Mouse (Mus musculus): ENCODE results near the gene Zcchc4. TPM values are rescaled to one million over a fixed set of nuclear protein-coding genes. Genes with fewer than 3 reads are reported as not detected.
"Not testable (repeated sequence)": the region's sequence is repeated elsewhere in the genome, so short reads cannot be mapped to it uniquely, and the experiment has no call there.

The Zcchc4 gene
- total and polyA plus RNA-seq, 2 experiments from 2014 or later = 6.7 to 10.6 TPM

DNA sequence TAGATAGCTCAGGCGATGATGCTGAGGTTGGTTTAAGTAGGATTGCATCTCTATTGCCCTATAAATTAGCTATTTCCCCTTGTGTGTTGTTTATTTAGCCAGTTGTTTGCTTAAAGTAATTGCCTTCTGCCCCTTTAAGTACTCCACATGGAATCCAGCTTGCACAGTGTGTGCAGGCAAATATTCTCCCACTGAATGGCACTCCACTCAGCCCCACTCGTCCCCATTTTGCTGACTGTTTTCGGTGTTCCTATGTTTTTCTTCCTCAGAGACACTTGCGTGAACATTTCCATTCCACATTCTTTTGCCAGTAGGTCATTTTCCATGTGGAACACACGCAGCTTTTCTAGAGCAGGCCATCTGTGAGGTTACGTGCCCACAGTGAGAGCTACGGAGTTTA is 12.6 kb upstream of the Zcchc4 start:
- no peak overlapping the region for H3K27ac ChIP-seq
- H3K27me3 ChIP-seq (ENCODE audit: insufficient read depth, low read length) = no peaks in the 10 kb centered on the region
- peak; percentile 5 for DNase-seq (ENCODE audit: low spot score)
- TF ChIP-seq CTCF (IDR thresholded peaks at IDR 0.05; ENCODE audit: low read depth) = no peak
- H3K4me2 ChIP-seq (ENCODE audit: low read depth, low read length) = no peak overlapping the region
- no peaks in the 10 kb centered on the region for H3K36me3 ChIP-seq (ENCODE audit: insufficient read depth, low read length)
- H3K4me3 ChIP-seq (ENCODE audit: low read length) = no peak overlapping the region
- H3K4me1 ChIP-seq (ENCODE audit: insufficient read depth, low read length) = no peaks in the 10 kb centered on the region
- H3K9ac ChIP-seq (replicated peaks; ENCODE audit: low read length) = no peak overlapping the region
- WGBS = 85% methylated on average over 7 of the region's 7 CpGs
- no peaks in the 10 kb centered on the region for H3K9me3 ChIP-seq (ENCODE audit: low read length)
- ATAC-seq = no peak

DNA sequence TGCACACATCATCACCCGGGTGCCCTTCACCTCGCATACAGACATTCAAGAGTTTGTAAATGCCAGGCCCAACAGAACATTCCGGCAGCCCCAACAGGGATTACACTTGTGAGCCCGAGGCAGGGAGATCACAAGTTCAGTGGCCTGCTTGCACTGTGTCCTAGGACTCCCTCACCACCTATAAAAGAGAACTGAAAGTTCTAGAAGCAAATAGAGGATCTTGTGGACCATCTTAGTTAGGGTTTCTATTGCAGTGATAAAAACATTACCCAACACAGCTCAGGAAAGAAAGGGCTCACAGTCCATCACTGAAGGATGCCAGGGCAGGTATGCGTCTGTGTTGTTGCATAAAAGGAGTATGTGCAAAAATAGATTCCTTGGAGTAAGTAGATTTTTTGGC is 942 bp upstream of the Zcchc4 start:
- Histone ChIP-seq H3K9ac (replicated peaks; ENCODE audit: low read length) (no peak overlapping the region), H3K4me3 (ENCODE audit: low read length) (no peak overlapping the region), H3K27ac (no peak overlapping the region), H3K27me3 (ENCODE audit: insufficient read depth, low read length) (no peaks in the 10 kb centered on the region), H3K4me2 (ENCODE audit: low read depth, low read length) (no peak overlapping the region), H3K36me3 (ENCODE audit: insufficient read depth, low read length) (no peaks in the 10 kb centered on the region), H3K9me3 (ENCODE audit: low read length) (no peaks in the 10 kb centered on the region), H3K4me1 (ENCODE audit: insufficient read depth, low read length) (no peaks in the 10 kb centered on the region)
- no peak for ATAC-seq
- 91% methylated on average over 5 of the region's 5 CpGs for WGBS
- no peak for TF ChIP-seq CTCF (IDR thresholded peaks at IDR 0.05; ENCODE audit: low read depth)
- no peak for DNase-seq (ENCODE audit: low spot score)

DNA sequence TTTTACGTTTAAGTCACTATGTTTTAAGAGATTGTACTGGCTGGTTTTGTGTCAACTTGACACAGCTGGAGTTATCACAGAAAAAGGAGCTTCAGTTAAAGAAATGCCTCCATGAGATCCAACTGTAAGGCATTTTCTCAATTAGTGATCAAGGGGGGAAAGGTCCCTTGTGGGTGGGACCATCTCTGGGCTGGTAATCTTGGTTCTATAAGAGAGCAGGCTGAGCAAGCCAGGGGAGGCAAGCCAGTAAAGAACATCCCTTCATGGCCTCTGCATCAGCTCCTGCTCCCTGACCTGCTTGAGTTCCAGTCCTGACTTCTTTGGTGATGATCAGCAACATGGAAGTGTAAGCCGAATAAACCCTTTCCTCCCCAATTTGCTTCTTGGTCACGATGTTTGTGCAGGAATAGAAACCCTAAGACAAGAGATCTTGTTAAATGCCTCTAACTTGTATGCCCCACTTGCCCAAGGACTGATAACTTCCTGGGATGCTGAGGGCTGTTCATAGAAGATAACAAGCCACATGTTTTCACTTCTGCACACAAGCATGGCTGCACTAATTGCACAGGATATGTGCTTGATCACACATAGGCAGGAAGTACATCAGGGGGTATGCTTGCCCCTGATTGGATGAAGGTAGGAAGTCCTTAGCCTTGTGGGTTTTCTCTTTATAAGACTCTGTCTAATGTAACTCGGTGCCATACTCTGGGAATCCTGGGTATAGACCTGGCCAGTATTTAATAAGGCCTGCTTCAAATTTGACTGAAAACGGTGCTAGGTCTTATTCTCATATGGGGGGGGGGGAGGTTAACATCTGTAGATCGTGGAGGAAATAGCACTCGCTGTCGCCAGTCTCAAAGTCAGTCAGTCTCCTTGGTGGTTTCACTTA is 1.5 kb downstream of the Zcchc4 start:
- not testable (repeated sequence) for H3K27ac ChIP-seq, ATAC-seq

DNA sequence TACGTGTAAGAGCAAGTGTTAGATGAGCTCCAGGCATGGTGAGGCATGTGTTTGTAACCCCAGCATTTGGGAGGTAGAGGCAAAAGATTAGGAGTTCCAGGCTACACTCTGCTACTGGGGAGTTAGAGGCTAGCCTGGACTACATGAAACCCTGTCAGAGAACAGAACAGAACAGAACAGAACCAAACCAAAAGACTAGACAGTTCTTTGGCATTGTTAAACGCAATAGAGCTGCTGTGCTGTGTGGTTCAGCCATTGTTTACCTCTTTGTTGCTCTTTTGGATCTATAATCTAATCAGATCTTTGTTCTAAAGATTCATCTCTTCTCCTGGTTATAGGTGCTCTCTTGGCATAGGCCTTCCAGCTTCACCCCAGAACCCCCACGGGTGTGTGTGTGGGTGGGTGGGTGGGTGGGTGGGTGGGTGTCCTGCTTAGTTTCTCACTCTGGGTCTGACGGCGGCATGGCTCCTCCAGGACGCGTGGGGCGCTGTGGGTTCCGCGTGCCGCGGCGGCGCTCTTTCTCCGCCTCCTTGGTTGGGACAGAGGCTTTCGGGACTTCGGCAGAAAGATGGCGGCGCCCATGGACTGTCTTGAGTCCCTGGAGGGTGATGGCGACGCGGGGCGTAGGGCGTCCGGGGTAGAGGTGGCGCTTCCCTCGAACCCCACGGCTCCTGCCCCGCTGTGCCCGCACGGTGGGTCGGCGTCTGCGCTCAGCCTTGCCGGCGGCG is 7.5 kb downstream of the Zcchc4 start:
- Histone ChIP-seq H3K36me3 (ENCODE audit: insufficient read depth, low read length) (no peaks in the 10 kb centered on the region; the same call in 1 of the 2 replicates), H3K27me3 (ENCODE audit: insufficient read depth, low read length) (no peaks in the 10 kb centered on the region), H3K4me2 (ENCODE audit: low read depth, low read length) (peak overlapping the region; percentile 58), H3K9ac (replicated peaks; ENCODE audit: low read length) (peak overlapping the region; percentile 79), H3K4me3 (ENCODE audit: low read length) (peak overlapping the region; percentile 91), H3K9me3 (ENCODE audit: low read length) (no peaks in the 10 kb centered on the region), H3K27ac (peak overlapping the region; percentile 86), H3K4me1 (ENCODE audit: insufficient read depth, low read length) (no peaks in the 10 kb centered on the region)
- TF ChIP-seq CTCF (IDR thresholded peaks at IDR 0.05; ENCODE audit: low read depth) = peak; percentile 81
- ATAC-seq (peak; percentile 99), DNase-seq (ENCODE audit: low spot score) (peak; percentile 95)
- WGBS = 4% methylated on average over 37 of the region's 37 CpGs

More for the DNA sequence above, 1.5 kb downstream of the Zcchc4 start:
- H3K27me3 ChIP-seq (ENCODE audit: insufficient read depth, low read length); H3K4me1 ChIP-seq (ENCODE audit: insufficient read depth, low read length); H3K4me2 ChIP-seq (ENCODE audit: low read depth, low read length); H3K4me3 ChIP-seq (ENCODE audit: low read length); H3K9me3 ChIP-seq (ENCODE audit: low read length); DNase-seq (ENCODE audit: low spot score); H3K9ac ChIP-seq (replicated peaks; ENCODE audit: low read length); H3K36me3 ChIP-seq (ENCODE audit: insufficient read depth, low read length): not testable (repeated sequence)
- WGBS = 91% methylated on average over 8 of the region's 8 CpGs

DNA sequence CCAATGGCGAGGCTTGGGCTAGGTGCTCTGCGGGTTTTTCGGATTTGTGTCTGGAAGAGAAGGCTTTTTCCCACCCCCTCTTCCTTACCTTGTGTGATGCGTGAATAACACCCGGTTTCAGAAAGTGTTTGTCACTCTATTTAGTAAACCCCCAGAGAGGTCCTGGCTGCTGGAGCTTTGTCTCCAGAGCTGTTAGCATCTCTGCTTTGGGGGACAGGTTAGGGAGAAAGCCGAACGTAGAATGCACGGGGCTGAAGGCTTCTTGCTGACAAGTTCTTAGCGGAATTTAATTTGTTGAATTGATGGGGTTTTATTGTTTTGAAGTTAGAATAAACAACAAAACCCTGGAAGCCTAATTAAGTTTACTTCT is 8.0 kb downstream of the Zcchc4 start:
- no peaks in the 10 kb centered on the region for H3K9me3 ChIP-seq (ENCODE audit: low read length)
- H3K27ac ChIP-seq = peak overlapping the region; percentile 86
- H3K4me1 ChIP-seq (ENCODE audit: insufficient read depth, low read length) = no peaks in the 10 kb centered on the region
- no peaks in the 10 kb centered on the region; the same call in 1 of the 2 replicates for H3K36me3 ChIP-seq (ENCODE audit: insufficient read depth, low read length)
- no peaks in the 10 kb centered on the region for H3K27me3 ChIP-seq (ENCODE audit: insufficient read depth, low read length)
- ATAC-seq (peak; percentile 80), DNase-seq (ENCODE audit: low spot score) (no peak)
- H3K4me3 ChIP-seq (ENCODE audit: low read length) = peak overlapping the region; percentile 91
- peak overlapping the region; percentile 79 for H3K9ac ChIP-seq (replicated peaks; ENCODE audit: low read length)
- peak overlapping the region; percentile 58 for H3K4me2 ChIP-seq (ENCODE audit: low read depth, low read length)
- 0% methylated on average over 9 of the region's 9 CpGs for WGBS
- TF ChIP-seq CTCF (IDR thresholded peaks at IDR 0.05; ENCODE audit: low read depth) = no peak

DNA sequence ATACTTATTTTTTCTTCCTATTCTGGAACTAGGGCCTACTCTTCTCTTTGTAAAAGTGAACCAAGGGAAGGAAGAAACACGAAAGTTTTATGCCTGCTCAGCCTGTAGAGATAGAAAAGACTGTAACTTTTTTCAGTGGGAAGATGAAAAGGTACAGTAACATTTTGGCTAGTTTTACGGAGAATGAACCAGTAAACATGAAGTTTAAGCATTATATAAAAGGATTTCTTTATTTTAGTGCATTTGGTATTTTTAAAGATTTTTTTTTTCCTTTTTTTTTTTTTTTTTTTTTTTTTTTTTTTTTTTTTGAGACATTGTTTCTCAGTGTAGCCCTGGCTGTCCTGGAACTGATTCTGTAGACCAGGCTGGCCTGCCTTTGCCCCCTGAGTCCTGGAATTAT is 8.7 kb downstream of the Zcchc4 start:
- ATAC-seq (no peak), DNase-seq (ENCODE audit: low spot score) (no peak)
- Histone ChIP-seq H3K9me3 (ENCODE audit: low read length) (no peaks in the 10 kb centered on the region), H3K4me3 (ENCODE audit: low read length) (no peak overlapping the region; the same call in 1 of the 2 replicates), H3K4me2 (ENCODE audit: low read depth, low read length) (peak overlapping the region; percentile 58), H3K4me1 (ENCODE audit: insufficient read depth, low read length) (no peaks in the 10 kb centered on the region), H3K36me3 (ENCODE audit: insufficient read depth, low read length) (no peaks in the 10 kb centered on the region; the same call in 1 of the 2 replicates), H3K27ac (no peak overlapping the region), H3K9ac (replicated peaks; ENCODE audit: low read length) (no peak overlapping the region), H3K27me3 (ENCODE audit: insufficient read depth, low read length) (no peaks in the 10 kb centered on the region)
- 78% methylated on average over 2 of the region's 2 CpGs for whole genome bisulfite sequencing
- TF ChIP-seq CTCF (IDR thresholded peaks at IDR 0.05; ENCODE audit: low read depth) = no peak
